Mouse (Mus musculus): ENCODE data around the gene Acrbp.

Acrbp gene

DNA sequence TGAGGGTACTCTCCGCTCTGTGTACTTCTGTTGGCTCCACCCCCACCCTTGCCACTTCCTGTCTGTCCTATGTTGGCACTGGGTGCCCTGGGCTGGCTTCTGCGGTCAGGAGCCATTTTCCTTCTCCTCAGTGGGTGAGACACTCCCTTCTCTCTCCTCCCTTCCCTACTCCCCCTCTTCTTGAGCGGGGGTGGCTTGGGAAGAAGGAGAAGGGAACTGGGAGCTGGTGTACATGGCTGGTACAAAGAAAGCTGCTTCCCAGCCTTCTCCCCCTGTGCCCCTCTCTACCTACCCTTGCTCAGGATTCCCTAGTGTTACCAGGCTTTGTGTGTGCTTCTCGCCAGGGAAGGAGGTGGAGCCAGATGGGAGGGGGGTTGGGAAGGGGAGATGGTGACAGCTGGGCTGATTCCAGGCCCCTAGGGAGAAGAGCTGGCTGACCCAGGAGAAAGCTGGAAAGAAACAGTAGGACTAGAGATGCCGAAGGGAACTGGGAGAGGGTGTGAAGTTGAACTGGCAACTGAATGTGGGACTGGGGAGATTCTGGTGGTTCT, 50.0 kb downstream of the Acrbp start:
- ATAC-seq (ENCODE audit: low TSS enrichment), result peak; percentile 21

DNA sequence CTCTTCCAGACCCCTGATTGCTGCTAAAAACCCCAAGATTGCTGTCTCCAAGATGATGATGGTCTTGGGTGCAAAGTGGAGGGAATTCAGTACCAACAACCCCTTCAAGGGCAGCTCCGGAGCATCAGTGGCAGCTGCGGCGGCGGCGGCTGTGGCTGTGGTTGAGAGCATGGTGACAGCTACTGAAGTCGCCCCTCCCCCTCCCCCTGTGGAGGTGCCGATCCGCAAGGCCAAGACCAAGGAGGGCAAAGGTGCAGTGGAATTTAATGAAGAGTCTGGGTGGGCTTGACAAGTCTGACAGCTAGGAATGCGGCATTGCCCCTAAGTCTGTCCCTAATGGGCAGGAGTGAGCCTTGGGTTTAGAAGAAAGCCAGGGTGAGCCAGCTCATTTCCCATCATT, 52.0 kb downstream of the Acrbp start:
- ATAC-seq (ENCODE audit: low TSS enrichment), result no peak

DNA sequence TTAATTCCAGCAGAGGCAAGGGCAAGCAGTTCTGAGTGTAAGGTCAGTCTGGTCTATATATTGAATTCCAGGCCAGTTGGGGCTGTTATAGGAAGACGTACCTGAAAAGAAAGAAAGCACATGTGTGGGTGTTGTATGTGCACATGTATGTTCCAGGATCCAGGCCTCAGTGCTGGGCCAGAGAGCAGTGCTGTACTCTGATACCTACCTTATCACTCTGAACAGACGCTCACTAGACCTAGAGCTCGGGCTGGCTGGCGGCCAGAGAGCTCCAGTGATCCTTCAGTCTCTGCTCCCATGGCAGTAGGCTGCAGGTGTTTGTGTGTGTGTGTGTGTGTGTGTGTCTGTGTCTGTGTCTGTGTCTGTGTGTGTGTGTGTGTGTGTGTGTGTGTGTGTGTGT, 54.7 kb downstream of the Acrbp start:
- no peak for ATAC-seq (ENCODE audit: low TSS enrichment)

DNA sequence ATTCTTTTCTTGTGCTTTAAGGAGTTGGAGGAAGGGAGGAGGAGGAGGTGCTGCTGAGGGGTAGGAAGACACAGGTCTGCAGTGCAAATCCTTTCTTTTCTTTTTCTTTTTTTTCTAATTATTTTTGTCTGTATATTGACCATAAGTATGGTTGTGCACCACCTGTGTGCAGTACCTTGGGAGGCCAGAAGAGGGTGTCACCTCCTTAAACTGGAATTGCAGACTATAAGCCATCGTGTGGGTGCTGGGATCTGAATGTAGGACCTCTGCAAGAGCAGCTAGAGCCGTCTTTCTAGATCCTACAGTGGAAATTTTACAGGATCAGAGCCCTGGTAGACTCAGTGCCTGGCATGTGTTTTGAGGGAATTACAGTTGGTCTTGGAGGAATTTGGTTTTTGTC, 58.2 kb downstream of the Acrbp start:
- no peak for ATAC-seq (ENCODE audit: low TSS enrichment)

DNA sequence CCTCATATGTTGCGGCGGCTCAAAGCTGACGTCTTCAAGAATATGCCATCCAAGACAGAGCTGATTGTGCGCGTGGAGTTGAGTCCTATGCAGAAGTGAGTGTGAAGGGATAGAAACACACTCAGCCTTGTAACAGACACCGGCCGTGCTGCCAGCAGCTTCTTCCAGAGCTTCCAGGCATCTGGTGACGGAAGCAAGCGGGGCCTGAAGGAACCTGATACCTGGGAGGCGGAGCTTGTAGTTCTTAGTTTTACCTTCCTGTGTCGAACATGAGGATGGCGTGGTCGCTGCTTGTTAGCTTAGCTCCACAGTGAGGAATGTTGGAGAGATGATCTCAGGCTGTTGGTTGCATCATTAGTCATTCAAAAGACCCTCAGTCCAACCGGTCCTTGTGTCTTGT, 59.9 kb downstream of the Acrbp start:
- no peak for ATAC-seq (ENCODE audit: low TSS enrichment)

DNA sequence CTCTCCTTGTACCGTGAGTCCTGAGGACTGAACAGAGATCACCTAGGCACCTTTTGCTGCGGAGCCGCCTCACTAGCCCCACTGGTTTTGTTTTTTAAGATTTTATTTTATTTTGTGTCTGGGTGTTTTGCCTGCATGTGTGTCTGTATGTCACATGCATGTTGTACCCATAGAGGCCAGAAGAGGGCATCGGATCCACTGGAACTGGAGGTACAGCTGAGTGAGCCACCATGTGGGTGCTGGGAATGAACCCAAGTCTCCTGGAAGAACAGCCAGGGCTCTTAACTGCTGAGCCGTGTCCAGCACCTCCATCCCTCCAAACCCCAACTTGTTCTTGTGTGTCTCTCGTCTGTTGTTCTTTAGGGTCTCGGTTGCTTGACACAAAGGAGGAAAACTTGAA, 61.4 kb downstream of the Acrbp start:
- ATAC-seq (ENCODE audit: low TSS enrichment), result no peak

DNA sequence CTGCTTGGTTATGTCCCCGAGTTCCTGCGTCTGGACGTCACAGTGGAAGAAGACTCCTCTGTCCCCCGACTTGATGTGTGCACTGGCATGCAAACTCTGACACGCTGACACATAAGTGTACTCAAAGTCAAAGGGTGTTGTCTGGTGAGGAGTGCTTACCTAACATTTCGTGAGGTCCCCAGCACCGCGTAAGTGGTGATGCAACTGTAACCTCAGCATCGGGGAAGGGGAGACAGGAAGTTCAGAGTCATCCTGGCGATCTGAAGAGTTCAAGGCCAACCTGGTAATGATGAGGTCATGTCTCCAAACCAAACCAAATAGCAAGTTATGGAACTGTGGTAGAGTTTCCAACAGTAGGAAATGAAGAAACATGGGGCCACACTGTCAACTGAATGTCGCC, 63.1 kb downstream of the Acrbp start:
- ATAC-seq (ENCODE audit: low TSS enrichment), result no peak
